Mouse (Mus musculus) MEL (cell line): Measurements from ENCODE around the gene Pax1. TPM values are rescaled to one million over a fixed set of nuclear protein-coding genes. Genes with fewer than 3 reads are reported as not detected.

Experiments
- DNase-seq: peaks from one replicate; pipeline ENCODE4 v3.0.0; 2011; ENCODE audit warnings: low read depth, low spot score
- H3K27ac ChIP-seq: 2 replicates; pipeline ENCODE4 v1.5.1; 2012; ENCODE audit warnings: low read depth, mild to moderate bottlenecking, control low read depth, low read length, moderate library complexity; ENCODE audit not compliant: control insufficient read depth
- H3K27me3 ChIP-seq, 2 experiments: fragments of 150-350 bp in 1 of 2; sonication (generic) in 1 of 2; 2 replicates each; pipeline ENCODE4 v1.6.1; 2012; ENCODE audit warnings: low read length in 2 of 2, mild to moderate bottlenecking in 2 of 2, improper control_type of control experiment in 1 of 2, moderate library complexity in 1 of 2; ENCODE audit not compliant: insufficient read depth in 2 of 2, control insufficient read depth in 1 of 2
- H3K36me3 ChIP-seq, 2 experiments: 2 replicates each; pipeline ENCODE4 v1.6.1; 2012 to 2014; ENCODE audit warnings: low read length in 2 of 2, improper control_type of control experiment in 1 of 2, inconsistent platforms in 1 of 2, mild to moderate bottlenecking in 1 of 2; ENCODE audit not compliant: insufficient read depth in 2 of 2, control insufficient read depth in 1 of 2
- H3K4me1 ChIP-seq, 2 experiments: fragments of 150-350 bp in 1 of 2; sonication (generic) in 1 of 2; 2 replicates each; pipeline ENCODE4 v1.6.1; 2012; ENCODE audit warnings: low read length in 2 of 2, improper control_type of control experiment in 1 of 2, mild to moderate bottlenecking in 1 of 2; ENCODE audit not compliant: insufficient read depth in 2 of 2, control insufficient read depth in 1 of 2
- H3K4me3 ChIP-seq, 2 experiments: fragments of 150-350 bp in 1 of 2; sonication (generic) in 1 of 2; 2 replicates each; pipeline ENCODE4 v1.5.1; 2012; ENCODE audit warnings: low read depth in 2 of 2, low read length in 2 of 2, mild to moderate bottlenecking in 2 of 2, moderate library complexity in 2 of 2, control low read depth in 1 of 2, improper control_type of control experiment in 1 of 2; ENCODE audit not compliant: control insufficient read depth in 1 of 2, insufficient read depth in 1 of 2
- H3K79me2 ChIP-seq: 2 replicates; pipeline ENCODE4 v1.6.1; 2012; ENCODE audit warnings: mild to moderate bottlenecking, low read length, moderate library complexity; ENCODE audit not compliant: control insufficient read depth, poor library complexity, insufficient read depth
- H3K9ac ChIP-seq: 2 replicates; pipeline ENCODE4 v1.6.1; 2012; ENCODE audit warnings: low read depth, mild to moderate bottlenecking, control low read depth, low read length, moderate library complexity; ENCODE audit not compliant: control insufficient read depth, poor library complexity, severe bottlenecking
- H3K9me3 ChIP-seq: fragments of 150-350 bp; sonication (generic); replicated peaks from 2 replicates; pipeline ENCODE4 v1.6.1; 2012; ENCODE audit warnings: mild to moderate bottlenecking, low read length, improper control_type of control experiment, moderate library complexity; ENCODE audit not compliant: insufficient read depth
- BHLHE40 ChIP-seq: IDR thresholded peaks from 2 replicates; pipeline ENCODE4 v1.6.1; 2012; ENCODE audit warnings: low read depth, mild to moderate bottlenecking, inconsistent platforms, low read length, improper control_type of control experiment, borderline replicate concordance
- CHD2 ChIP-seq: IDR thresholded peaks from 2 replicates; pipeline ENCODE4 v1.6.1; 2011; ENCODE audit warnings: low read length, improper control_type of control experiment
- ETS1 ChIP-seq: IDR thresholded peaks from 2 replicates; pipeline ENCODE4 v1.6.1; 2012; ENCODE audit warnings: low read depth, mild to moderate bottlenecking, inconsistent platforms, low read length, improper control_type of control experiment, moderate library complexity
- GABPA ChIP-seq: IDR thresholded peaks from 2 replicates; pipeline ENCODE4 v1.6.1; 2012; ENCODE audit warnings: low read depth, mild to moderate bottlenecking, inconsistent platforms, low read length, improper control_type of control experiment, moderate library complexity
- GATA1 ChIP-seq: IDR thresholded peaks from 2 replicates; pipeline ENCODE4 v1.6.1; 2011; ENCODE audit warnings: low read depth, low read length, improper control_type of control experiment
- HCFC1 ChIP-seq: IDR thresholded peaks from 2 replicates; pipeline ENCODE4 v1.6.1; 2012; ENCODE audit warnings: low read depth, mild to moderate bottlenecking, inconsistent platforms, low read length, improper control_type of control experiment, moderate library complexity
- KAT2A ChIP-seq: conservative IDR thresholded peaks from 2 replicates; pipeline ENCODE4 v1.6.1; 2012; ENCODE audit warnings: low read depth, low read length, improper control_type of control experiment, inconsistent platforms
- MAFK ChIP-seq: IDR thresholded peaks from 2 replicates; pipeline ENCODE4 v1.6.1; 2011; ENCODE audit warnings: low read depth, mild to moderate bottlenecking, low read length, improper control_type of control experiment, borderline replicate concordance
- MAX ChIP-seq: IDR thresholded peaks from 2 replicates; pipeline ENCODE4 v1.6.1; 2011; ENCODE audit warnings: low read length, improper control_type of control experiment
- MXI1 ChIP-seq: IDR thresholded peaks from 2 replicates; pipeline ENCODE4 v1.6.1; 2011; ENCODE audit warnings: mild to moderate bottlenecking, low read depth, low read length, improper control_type of control experiment
- MYC ChIP-seq: IDR thresholded peaks from 2 replicates; pipeline ENCODE4 v1.6.1; 2011; ENCODE audit warnings: low read depth, mild to moderate bottlenecking, low read length, improper control_type of control experiment, moderate library complexity
- NRF1 ChIP-seq: IDR thresholded peaks from 2 replicates; pipeline ENCODE4 v1.6.1; 2014; ENCODE audit warnings: low read depth, mild to moderate bottlenecking, inconsistent platforms, low read length, improper control_type of control experiment, moderate library complexity; ENCODE audit not compliant: poor library complexity, insufficient read depth, severe bottlenecking
- POLR2AphosphoS5 ChIP-seq: IDR thresholded peaks from 2 replicates; pipeline ENCODE4 v1.6.1; 2012; ENCODE audit warnings: low read depth, borderline replicate concordance, mild to moderate bottlenecking, inconsistent platforms, low read length, moderate library complexity, mixed read lengths
- SMC3 ChIP-seq: IDR thresholded peaks from 2 replicates; pipeline ENCODE4 v1.6.1; 2011; ENCODE audit warnings: low read depth, low read length, improper control_type of control experiment
- TAL1 ChIP-seq: IDR thresholded peaks from 2 replicates; pipeline ENCODE4 v1.6.1; 2012; ENCODE audit warnings: mild to moderate bottlenecking, inconsistent platforms, low read length, moderate library complexity, mixed read lengths
- TBP ChIP-seq: IDR thresholded peaks from 2 replicates; pipeline ENCODE4 v1.8.0; 2011; ENCODE audit warnings: low read depth, low read length, improper control_type of control experiment
- TCF12 ChIP-seq: IDR thresholded peaks from 2 replicates; pipeline ENCODE4 v1.6.1; 2014; ENCODE audit warnings: low read depth, mild to moderate bottlenecking, inconsistent platforms, low read length, improper control_type of control experiment, moderate library complexity
- USF2 ChIP-seq, 2 experiments: IDR thresholded peaks; 2 replicates each; pipeline ENCODE4 v1.6.1; 2011 to 2012; ENCODE audit warnings: improper control_type of control experiment in 2 of 2, low read length in 2 of 2, borderline replicate concordance in 1 of 2, inconsistent platforms in 1 of 2, low read depth in 1 of 2, mild to moderate bottlenecking in 1 of 2; ENCODE audit not compliant: insufficient read depth in 1 of 2
- ZC3H11A ChIP-seq: IDR thresholded peaks from 2 replicates; pipeline ENCODE4 v1.6.1; 2012; ENCODE audit warnings: low read depth, mild to moderate bottlenecking, inconsistent platforms, low read length, improper control_type of control experiment
- ZKSCAN1 ChIP-seq: IDR thresholded peaks from 2 replicates; pipeline ENCODE4 v1.6.1; 2012; ENCODE audit warnings: low read depth, mild to moderate bottlenecking, inconsistent platforms, low read length, improper control_type of control experiment, moderate library complexity
- ZMIZ1 ChIP-seq: IDR thresholded peaks from 2 replicates; pipeline ENCODE4 v1.6.1; 2012; ENCODE audit warnings: low read depth, mild to moderate bottlenecking, inconsistent platforms, low read length, improper control_type of control experiment, moderate library complexity
- ZNF384 ChIP-seq: IDR thresholded peaks from 2 replicates; pipeline ENCODE4 v1.6.1; 2012; ENCODE audit warnings: low read depth, mild to moderate bottlenecking, inconsistent platforms, low read length, improper control_type of control experiment
- polyA plus RNA-seq, 2 experiments: library from polyadenylated mRNA; stranded (reverse) in 1 of 2; unstranded in 1 of 2; fragments of >175 nt in 1 of 2; fragments of >200 nt in 1 of 2; gene quantifications; 2 replicates each; pipeline versions ENCODE4 v1.2.1 to v1.2.4; 2012; ENCODE audit warnings: low replicate concordance in 2 of 2, low read depth in 1 of 2; ENCODE audit not compliant: insufficient read length in 2 of 2, insufficient read depth in 1 of 2, missing spikeins in 1 of 2
- total RNA-seq: library from RNA; depleted of rRNA; stranded (reverse); fragments of 300-350 nt; gene quantifications from 2 replicates; pipeline ENCODE4 v1.2.3, GENCODE M21; 2012

The Pax1 gene
- total and polyA plus RNA-seq, 3 experiments, result not detected

GRCm38 (mm10) chr2:147424582-147425255, 63.0 kb downstream of the Pax1 start:
- Histone ChIP-seq H3K9ac (no peak overlapping the region), H3K4me3 (no peak overlapping the region), H3K27ac (no peak overlapping the region)
- no peak for DNase-seq
- TF ChIP-seq BHLHE40 (no peak), MXI1 (no peak), TBP (no peak), MAFK (no peak), GATA1 (no peak), CHD2 (no peak), POLR2AphosphoS5 (no peak), KAT2A (no peak), TCF12 (no peak), ZNF384 (no peak), MAX (no peak), ZC3H11A (no peak), ZMIZ1 (no peak), TAL1 (no peak), MYC (no peak), NRF1 (no peak), GABPA (no peak), ZKSCAN1 (no peak)
- TF ChIP-seq, all 39 proteins: peak for 0
- H3K4me1 ChIP-seq, result no peaks in the 10 kb centered on the region
- no peaks in the 10 kb centered on the region for H3K79me2 ChIP-seq
- H3K27me3 ChIP-seq, result no peaks in the 10 kb centered on the region
- H3K36me3 ChIP-seq, result no peaks in the 10 kb centered on the region
- H3K9me3 ChIP-seq, result no peaks in the 10 kb centered on the region

GRCm38 (mm10) chr2:147429607-147430356, 68.1 kb downstream of the Pax1 start:
- H3K9ac ChIP-seq, result no peak overlapping the region
- no peak overlapping the region for H3K27ac ChIP-seq
- H3K27me3 ChIP-seq, result no peaks in the 10 kb centered on the region
- H3K9me3 ChIP-seq, result no peaks in the 10 kb centered on the region
- DNase-seq, result no peak
- TF ChIP-seq HCFC1 (no peak), USF2 (IDR thresholded peaks at IDR 0.05; ENCODE audit: borderline replicate concordance in 1 of 2, insufficient read depth in 1 of 2, low read depth in 1 of 2, low read length in 2 of 2) (no peak), ZC3H11A (no peak), ETS1 (no peak), SMC3 (no peak)
- TF ChIP-seq, all 39 proteins: peak for 0
- Histone ChIP-seq H3K36me3 (no peaks in the 10 kb centered on the region), H3K4me3 (no peak overlapping the region), H3K4me1 (no peaks in the 10 kb centered on the region), H3K79me2 (no peaks in the 10 kb centered on the region)
